Mouse (Mus musculus): Measurements from ENCODE around the gene Ap2a1. TPM values are rescaled to one million over a fixed set of nuclear protein-coding genes. Genes with fewer than 3 reads are reported as not detected.

The Ap2a1 gene
- polyA plus RNA-seq, 1 experiment from 2014 or later: 123 TPM

DNA sequence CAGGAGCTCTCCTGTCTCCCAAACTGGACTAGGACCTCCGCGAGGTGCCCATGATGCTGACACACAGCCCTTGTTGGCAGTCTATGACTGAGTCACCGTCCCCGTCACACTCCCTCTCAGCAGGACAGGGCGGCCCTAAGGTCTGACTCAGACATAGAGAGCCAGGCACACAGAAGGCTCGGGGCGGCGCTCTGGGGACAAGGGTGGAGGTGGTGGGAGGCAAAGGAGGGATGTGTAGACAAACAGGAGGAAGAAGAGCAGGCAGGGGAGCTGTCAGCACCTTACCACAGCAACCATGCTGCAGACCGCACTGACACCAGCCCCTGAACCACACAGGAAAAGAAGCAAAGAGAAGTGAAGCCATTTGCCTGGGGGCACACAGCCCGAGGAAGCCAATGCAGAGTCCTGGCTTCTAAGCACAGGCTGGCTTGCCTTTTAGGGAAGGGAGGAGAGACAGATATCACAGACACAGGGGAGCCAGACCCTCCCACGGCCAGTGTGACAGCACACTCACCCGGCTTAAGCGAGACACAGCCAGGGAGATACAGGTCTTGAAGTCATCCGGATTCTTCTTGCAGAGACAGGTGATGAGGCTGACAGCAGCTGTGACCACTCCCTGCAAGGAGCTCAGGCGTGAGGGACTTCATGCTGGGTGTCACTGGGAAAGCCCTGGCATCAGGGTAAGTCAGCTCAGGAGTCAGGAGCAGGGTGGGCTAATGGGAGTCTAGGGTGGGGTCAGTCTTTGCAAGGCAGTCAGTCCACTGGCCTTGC is 20.4 kb downstream of the Ap2a1 start:
- no peak overlapping the region for H3K9ac ChIP-seq
- no peaks in the 10 kb centered on the region for H3K9me3 ChIP-seq (ENCODE audit: control insufficient read depth, low read length)
- H3K27me3 ChIP-seq (ENCODE audit: control insufficient read depth, insufficient read depth, low read length): no peaks in the 10 kb centered on the region
- no peak overlapping the region for H3K27ac ChIP-seq
- WGBS: 92% methylated on average over 15 of the region's 15 CpGs
- H3K4me1 ChIP-seq (replicated peaks; ENCODE audit: control insufficient read depth, insufficient read depth, low read length): no peaks in the 10 kb centered on the region
- ATAC-seq (ENCODE audit: low FRiP score): no peak
- no peak overlapping the region for H3K4me3 ChIP-seq (replicated peaks; ENCODE audit: low read length)
- H3K4me2 ChIP-seq (replicated peaks): no peak overlapping the region
- peaks cover 98% of the 10 kb centered on the region for H3K36me3 ChIP-seq (replicated peaks; ENCODE audit: control insufficient read depth, insufficient read depth)
- no peak for DNase-seq (ENCODE audit: low spot score)

- H3K9ac ChIP-seq: no peak overlapping the region
- peaks cover 99% of the 10 kb centered on the region for H3K36me3 ChIP-seq (replicated peaks; ENCODE audit: control insufficient read depth, insufficient read depth)
- 91% methylated on average over 20 of the region's 20 CpGs for WGBS
- no peak for DNase-seq (ENCODE audit: low spot score)
- H3K27me3 ChIP-seq (ENCODE audit: control insufficient read depth, insufficient read depth, low read length): no peaks in the 10 kb centered on the region
- H3K4me2 ChIP-seq (replicated peaks): no peak overlapping the region
- H3K27ac ChIP-seq: no peak overlapping the region
- H3K9me3 ChIP-seq (ENCODE audit: control insufficient read depth, low read length): no peaks in the 10 kb centered on the region
- H3K4me1 ChIP-seq (replicated peaks; ENCODE audit: control insufficient read depth, insufficient read depth, low read length): peaks cover 7% of the 10 kb centered on the region; the same call in 1 of the 2 replicates
- no peak for ATAC-seq (ENCODE audit: low FRiP score)
- H3K4me3 ChIP-seq (replicated peaks; ENCODE audit: low read length): no peak overlapping the region
Observed at GRCm38 (mm10) chr7:44905430-44905829, 23.9 kb downstream of the Ap2a1 start.

GRCm38 (mm10) chr7:44901230-44901722 is 28.0 kb downstream of the Ap2a1 start:
- H3K4me1 ChIP-seq (replicated peaks; ENCODE audit: control insufficient read depth, insufficient read depth, low read length): peaks cover 18% of the 10 kb centered on the region
- peaks cover 73% of the 10 kb centered on the region for H3K36me3 ChIP-seq (replicated peaks; ENCODE audit: control insufficient read depth, insufficient read depth)
- peak overlapping the region; percentile 39 for H3K4me2 ChIP-seq (replicated peaks)
- no peak for ATAC-seq (ENCODE audit: low FRiP score)
- 0 out of 2 replicates have a peak overlapping the region, but pooled peaks have one; percentile 16 for H3K9ac ChIP-seq
- H3K4me3 ChIP-seq (replicated peaks; ENCODE audit: low read length): no peak overlapping the region; the same call in 1 of the 2 replicates
- DNase-seq (ENCODE audit: low spot score): peak; percentile 41
- H3K27ac ChIP-seq: peak overlapping the region; percentile 26; the same call in 1 of the 2 replicates
- no peaks in the 10 kb centered on the region for H3K27me3 ChIP-seq (ENCODE audit: control insufficient read depth, insufficient read depth, low read length)
- H3K9me3 ChIP-seq (ENCODE audit: control insufficient read depth, low read length): no peaks in the 10 kb centered on the region
- WGBS: 17% methylated on average over 21 of the region's 21 CpGs

DNA sequence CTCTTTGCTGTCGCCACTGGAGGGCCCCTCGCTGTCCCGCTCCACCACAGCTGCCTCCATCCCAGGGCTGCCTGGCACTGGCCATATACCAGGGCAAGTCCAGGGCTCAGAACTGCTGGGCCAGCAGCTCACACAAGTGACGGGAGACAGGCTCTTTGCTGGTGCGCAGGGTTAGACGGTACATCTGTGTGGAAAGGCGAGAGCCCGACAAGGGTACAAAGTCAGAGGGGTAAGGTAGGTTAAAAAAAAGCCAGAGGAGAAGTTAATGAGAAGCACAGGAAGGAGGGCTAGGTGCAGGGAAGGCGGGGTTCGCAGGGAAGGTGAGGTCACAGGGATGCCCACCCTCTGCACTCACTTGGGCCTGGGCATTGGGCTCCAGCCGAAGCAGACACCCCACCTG is 28.7 kb downstream of the Ap2a1 start:
- DNase-seq (ENCODE audit: low spot score): no peak
- Histone ChIP-seq H3K4me3 (replicated peaks; ENCODE audit: low read length) (no peak overlapping the region), H3K4me1 (replicated peaks; ENCODE audit: control insufficient read depth, insufficient read depth, low read length) (peaks cover 19% of the 10 kb centered on the region), H3K27ac (no peak overlapping the region), H3K9ac (no peak overlapping the region), H3K36me3 (replicated peaks; ENCODE audit: control insufficient read depth, insufficient read depth) (peaks cover 66% of the 10 kb centered on the region), H3K9me3 (ENCODE audit: control insufficient read depth, low read length) (no peaks in the 10 kb centered on the region), H3K4me2 (replicated peaks) (no peak overlapping the region), H3K27me3 (ENCODE audit: control insufficient read depth, insufficient read depth, low read length) (no peaks in the 10 kb centered on the region)
- no peak for ATAC-seq (ENCODE audit: low FRiP score)
- 84% methylated on average over 11 of the region's 11 CpGs for WGBS

- Histone ChIP-seq H3K27me3 (ENCODE audit: control insufficient read depth, insufficient read depth, low read length) (no peaks in the 10 kb centered on the region), H3K9me3 (ENCODE audit: control insufficient read depth, low read length) (no peaks in the 10 kb centered on the region), H3K27ac (no peak overlapping the region), H3K4me2 (replicated peaks) (no peak overlapping the region), H3K9ac (no peak overlapping the region), H3K4me1 (replicated peaks; ENCODE audit: control insufficient read depth, insufficient read depth, low read length) (peaks cover 36% of the 10 kb centered on the region), H3K36me3 (replicated peaks; ENCODE audit: control insufficient read depth, insufficient read depth) (peaks cover 46% of the 10 kb centered on the region), H3K4me3 (replicated peaks; ENCODE audit: low read length) (no peak overlapping the region)
- 34% methylated on average over 18 of the region's 19 CpGs for WGBS
- DNase-seq (ENCODE audit: low spot score): no peak
- no peak for ATAC-seq (ENCODE audit: low FRiP score)
Observed at GRCm38 (mm10) chr7:44898607-44899006, 30.7 kb downstream of the Ap2a1 start.

DNA sequence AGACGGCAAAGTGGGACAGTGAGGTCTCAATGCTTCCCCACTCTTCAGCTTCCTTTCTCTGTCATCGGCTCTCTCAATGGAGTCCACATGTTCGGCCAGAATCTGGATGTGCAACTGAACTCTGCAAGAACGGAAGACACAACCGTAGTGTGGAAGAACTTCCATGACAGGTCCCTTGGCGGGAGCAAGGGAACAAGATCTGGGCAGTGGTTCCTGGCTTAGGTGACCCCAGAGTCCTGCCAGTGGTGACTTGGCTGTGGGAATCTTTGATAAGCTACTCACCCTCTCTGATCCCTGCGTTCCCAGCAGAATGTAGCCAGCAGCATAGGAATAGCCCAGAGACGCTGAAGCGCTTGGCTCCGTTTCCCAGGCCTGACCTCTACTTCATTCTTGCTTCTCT is 32.8 kb downstream of the Ap2a1 start:
- Histone ChIP-seq H3K4me3 (replicated peaks; ENCODE audit: low read length) (peak overlapping the region; percentile 51), H3K4me2 (replicated peaks) (peak overlapping the region; percentile 61), H3K36me3 (replicated peaks; ENCODE audit: control insufficient read depth, insufficient read depth) (peaks cover 25% of the 10 kb centered on the region), H3K27ac (peak overlapping the region; percentile 91), H3K9me3 (ENCODE audit: control insufficient read depth, low read length) (no peaks in the 10 kb centered on the region), H3K9ac (peak overlapping the region; percentile 64), H3K4me1 (replicated peaks; ENCODE audit: control insufficient read depth, insufficient read depth, low read length) (peaks cover 44% of the 10 kb centered on the region), H3K27me3 (ENCODE audit: control insufficient read depth, insufficient read depth, low read length) (no peaks in the 10 kb centered on the region)
- ATAC-seq (ENCODE audit: low FRiP score) (no peak), DNase-seq (ENCODE audit: low spot score) (no peak)
- WGBS: 31% methylated on average over 10 of the region's 10 CpGs

- Histone ChIP-seq H3K27me3 (ENCODE audit: control insufficient read depth, insufficient read depth, low read length) (no peaks in the 10 kb centered on the region), H3K27ac (peak within 1 kb of the TSS; percentile 91), H3K36me3 (replicated peaks; ENCODE audit: control insufficient read depth, insufficient read depth) (peaks cover 21% of the 10 kb centered on the region), H3K4me1 (replicated peaks; ENCODE audit: control insufficient read depth, insufficient read depth, low read length) (peaks cover 46% of the 10 kb centered on the region), H3K4me2 (replicated peaks) (peak within 1 kb of the TSS; percentile 61), H3K9ac (peak within 1 kb of the TSS; percentile 64), H3K9me3 (ENCODE audit: control insufficient read depth, low read length) (no peaks in the 10 kb centered on the region), H3K4me3 (replicated peaks; ENCODE audit: low read length) (peak within 1 kb of the TSS; percentile 51)
- peak; percentile 94 for DNase-seq (ENCODE audit: low spot score)
- WGBS: under 1% methylated on average over 34 of the region's 34 CpGs
- peak; percentile 78 for ATAC-seq (ENCODE audit: low FRiP score)
Observed at GRCm38 (mm10) chr7:44895593-44896434, 33.5 kb downstream of the Ap2a1 start, which contains the start of gene Fuz. Fuz (plus strand) TSS chr7:44896079.

- no peak for ATAC-seq (ENCODE audit: low FRiP score)
- Histone ChIP-seq H3K27me3 (ENCODE audit: control insufficient read depth, insufficient read depth, low read length) (no peaks in the 10 kb centered on the region), H3K4me1 (replicated peaks; ENCODE audit: control insufficient read depth, insufficient read depth, low read length) (peaks cover 52% of the 10 kb centered on the region), H3K27ac (peak overlapping the region; percentile 91), H3K4me2 (replicated peaks) (peak overlapping the region; percentile 61), H3K9me3 (ENCODE audit: control insufficient read depth, low read length) (no peaks in the 10 kb centered on the region), H3K4me3 (replicated peaks; ENCODE audit: low read length) (peak overlapping the region; percentile 51), H3K36me3 (replicated peaks; ENCODE audit: control insufficient read depth, insufficient read depth) (peaks cover 20% of the 10 kb centered on the region), H3K9ac (peak overlapping the region; percentile 38)
- 17% methylated on average over 7 of the region's 7 CpGs for WGBS
- no peak for DNase-seq (ENCODE audit: low spot score)
Observed at GRCm38 (mm10) chr7:44895206-44895592, 34.1 kb downstream of the Ap2a1 start.

- H3K27me3 ChIP-seq (ENCODE audit: control insufficient read depth, insufficient read depth, low read length): no peaks in the 10 kb centered on the region
- no peaks in the 10 kb centered on the region for H3K9me3 ChIP-seq (ENCODE audit: control insufficient read depth, low read length)
- peaks cover 53% of the 10 kb centered on the region for H3K4me1 ChIP-seq (replicated peaks; ENCODE audit: control insufficient read depth, insufficient read depth, low read length)
- no peak overlapping the region for H3K4me2 ChIP-seq (replicated peaks)
- DNase-seq (ENCODE audit: low spot score) (no peak), ATAC-seq (ENCODE audit: low FRiP score) (no peak)
- no peak overlapping the region for H3K4me3 ChIP-seq (replicated peaks; ENCODE audit: low read length)
- H3K9ac ChIP-seq: no peak overlapping the region
- H3K36me3 ChIP-seq (replicated peaks; ENCODE audit: control insufficient read depth, insufficient read depth): peaks cover 16% of the 10 kb centered on the region
- WGBS: 89% methylated on average over 3 of the region's 3 CpGs
- H3K27ac ChIP-seq: peak overlapping the region; percentile 96
Observed at GRCm38 (mm10) chr7:44894175-44894574, 35.1 kb downstream of the Ap2a1 start.
